Mouse (Mus musculus) B cell, adult 62 days (primary cell): ENCODE data around the gene Tor1b. TPM values are rescaled to one million over a fixed set of nuclear protein-coding genes. Genes with fewer than 3 reads are reported as not detected.

Experiments
- total RNA-seq: library from RNA; stranded (reverse); gene quantifications from 4 replicates; pipeline ENCODE4 v1.2.4, GENCODE M21; 2023

Tor1b gene
- total RNA-seq: 46.9 to 52.8 TPM (median 51.6 TPM) in 4 replicates

GRCm38 (mm10) chr2:30952824-30953490, at the start of gene Tor1b:
Gene Tor1b, plus strand, starts transcription at chr2:30952959.

GRCm38 (mm10) chr2:30929483-30930045, 23.2 kb upstream of the Tor1b start, which contains the start of gene Ptges:
Gene Ptges, minus strand, starts transcription at chr2:30929863.

GRCm38 (mm10) chr2:30967352-30968327, 14.9 kb downstream of the Tor1b start, which contains the start of gene Tor1a:
Gene Tor1a, minus strand, starts transcription at chr2:30967933.

GRCm38 (mm10) chr2:30981790-30982513, 29.2 kb downstream of the Tor1b start, which contains the start of the genes BC005624 and Usp20:
Gene BC005624, minus strand, starts transcription at chr2:30982201.
Gene Usp20, plus strand, starts transcription at chr2:30982279.

Other genes with a start within 250 kb of the Tor1b start
- gene 1700001O22Rik, start 149.3 kb upstream of the Tor1b start, total RNA-seq: not detected in 4 replicates
- gene Ntmt1, start 145.1 kb upstream of the Tor1b start, total RNA-seq: 35.5 to 46.8 TPM (median 40.4 TPM) in 4 replicates
- gene Asb6, start 122.6 kb upstream of the Tor1b start, total RNA-seq: 32.2 to 35.5 TPM (median 33.9 TPM) in 4 replicates
- gene Prrx2, start 118.0 kb upstream of the Tor1b start, total RNA-seq: 0.61 TPM in 1 of 4 replicates, not detected in the others
- gene Ptges, start 23.1 kb upstream of the Tor1b start, total RNA-seq: not detected in 4 replicates
- 44.2 to 47.0 TPM (median 46.2 TPM) in 4 replicates for gene Tor1a, start 15.0 kb downstream of the Tor1b start, total RNA-seq
- gene BC005624, start 29.2 kb downstream of the Tor1b start, total RNA-seq: 120 to 126 TPM (median 121 TPM) in 4 replicates
- 14.6 to 22.0 TPM (median 20.3 TPM) in 4 replicates for gene Usp20, start 29.3 kb downstream of the Tor1b start, total RNA-seq
- gene Fnbp1, start 189.0 kb downstream of the Tor1b start, total RNA-seq: 213 to 228 TPM (median 222 TPM) in 4 replicates
- gene Gpr107, start 199.4 kb downstream of the Tor1b start, total RNA-seq: 76.7 to 94.5 TPM (median 86.0 TPM) in 4 replicates